Mouse (Mus musculus): ENCODE data around the gene Gm49661. TPM values are rescaled to one million over a fixed set of nuclear protein-coding genes. Genes with fewer than 3 reads are reported as not detected.

The Gm49661 gene
- polyA plus RNA-seq, 1 experiment from 2014 or later: not detected

DNA sequence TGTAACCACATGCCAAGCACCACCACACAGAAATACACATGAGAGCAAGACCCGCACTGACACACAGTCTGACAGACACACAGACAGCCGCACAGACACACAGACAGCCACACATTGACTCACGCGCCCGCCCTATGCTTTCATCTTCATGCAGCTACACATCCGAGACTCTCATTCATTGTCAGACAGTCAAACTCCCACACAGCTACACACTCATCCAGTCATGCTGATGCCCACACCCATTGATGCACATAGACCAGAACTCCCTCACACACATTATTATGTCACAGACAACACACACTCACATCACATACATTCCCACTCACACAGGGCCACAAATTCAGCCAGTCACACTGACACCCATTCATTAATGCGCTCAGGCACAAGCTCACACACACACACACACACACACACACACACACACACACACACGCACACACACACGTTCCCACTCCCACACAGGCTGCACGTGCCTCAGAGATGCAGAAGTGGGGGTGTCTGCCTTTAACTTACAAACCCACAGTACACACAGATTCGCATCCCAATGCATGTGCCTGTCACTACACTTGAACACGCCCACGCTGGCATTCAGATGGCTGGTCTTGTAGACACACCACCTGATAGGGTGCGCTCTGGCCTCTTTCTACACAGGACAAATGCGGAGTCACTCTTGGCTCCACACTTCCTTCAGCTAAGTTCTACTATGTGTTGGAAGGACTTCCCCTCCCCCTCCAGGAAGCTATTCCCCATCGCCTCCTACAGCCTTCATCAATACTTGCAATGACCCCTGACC is 35.3 kb downstream of the Gm49661 start:
- Histone ChIP-seq H3K27me3 (ENCODE audit: poor library complexity, severe bottlenecking) (peaks cover 92% of the 10 kb centered on the region), H3K36me3 (replicated peaks) (no peaks in the 10 kb centered on the region), H3K4me3 (no peak overlapping the region; the same call in 1 of the 2 replicates), H3K27ac (no peak overlapping the region), H3K9me3 (no peaks in the 10 kb centered on the region), H3K4me1 (peaks cover 44% of the 10 kb centered on the region)
- WGBS: 87% methylated on average over 16 of the region's 16 CpGs
- no peak for DNase-seq (ENCODE audit: extremely low spot score, low spot score)

DNA sequence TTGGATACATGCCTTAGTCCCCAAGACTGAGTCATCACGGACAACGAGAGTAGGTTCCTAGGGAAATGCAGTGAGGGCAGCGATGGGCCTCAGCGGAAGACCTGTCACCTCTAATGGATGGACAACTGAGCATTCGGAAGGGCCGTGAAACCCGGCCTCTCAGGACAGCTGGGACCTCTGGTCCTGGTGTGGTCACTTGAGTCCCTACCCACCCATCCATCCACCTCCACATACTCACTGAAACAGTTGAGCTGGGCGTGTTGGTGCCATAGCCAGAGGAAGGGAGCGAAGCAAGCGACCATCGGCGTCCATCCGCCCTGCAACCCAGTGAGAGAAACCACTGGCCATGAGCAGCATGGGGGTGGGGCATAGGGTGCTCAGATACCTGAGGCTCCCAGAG is 38.7 kb downstream of the Gm49661 start:
- DNase-seq (ENCODE audit: extremely low spot score, low spot score): no peak
- Histone ChIP-seq H3K36me3 (replicated peaks) (no peaks in the 10 kb centered on the region), H3K27ac (no peak overlapping the region), H3K27me3 (ENCODE audit: poor library complexity, severe bottlenecking) (peaks cover 79% of the 10 kb centered on the region), H3K4me1 (peaks cover 33% of the 10 kb centered on the region), H3K9me3 (no peaks in the 10 kb centered on the region), H3K4me3 (no peak overlapping the region)
- 90% methylated on average over 13 of the region's 13 CpGs for WGBS

DNA sequence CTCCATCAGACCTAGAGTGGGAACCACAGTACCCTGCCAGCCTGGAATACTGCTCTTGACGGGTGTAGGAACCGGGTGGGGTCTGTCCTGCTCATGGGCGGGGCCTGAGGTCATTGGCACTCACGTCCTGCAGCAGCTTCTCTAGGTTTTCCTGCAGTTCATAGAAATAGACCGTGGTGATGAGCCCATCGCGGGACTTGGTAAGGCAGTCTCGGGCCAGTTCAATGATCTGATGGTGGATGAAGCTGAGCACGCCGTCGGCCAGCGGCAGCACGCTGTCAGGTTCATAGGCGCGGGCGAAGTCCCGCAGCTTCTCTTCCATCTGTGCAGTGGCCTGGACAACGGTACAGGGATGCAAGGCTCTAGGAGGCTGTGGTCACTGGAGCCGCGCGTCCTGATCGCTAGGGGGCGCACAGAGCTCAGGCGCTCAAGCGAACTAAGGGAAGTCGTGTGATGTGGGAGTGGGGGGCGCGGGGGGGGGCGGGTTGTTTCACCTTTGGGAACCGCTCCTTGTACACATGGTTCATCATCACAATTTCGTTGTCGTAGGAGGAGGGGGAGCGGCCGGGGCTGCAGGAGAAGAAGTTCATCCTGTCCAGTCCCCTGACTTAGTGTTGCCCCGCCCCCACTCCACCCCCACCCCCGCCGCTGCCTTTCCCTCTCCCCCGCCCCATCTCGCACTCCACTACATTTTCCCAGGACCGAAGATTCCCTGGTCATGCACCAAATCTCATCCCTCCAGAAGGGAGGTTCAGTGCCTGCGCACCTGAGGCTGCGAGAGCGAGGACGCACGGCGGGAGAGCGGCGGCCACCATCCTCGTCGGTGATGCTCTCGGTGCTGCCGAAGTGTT is 40.6 kb downstream of the Gm49661 start:
- no peaks in the 10 kb centered on the region for H3K9me3 ChIP-seq
- H3K36me3 ChIP-seq (replicated peaks): no peaks in the 10 kb centered on the region
- peaks cover 70% of the 10 kb centered on the region for H3K27me3 ChIP-seq (ENCODE audit: poor library complexity, severe bottlenecking)
- 3% methylated on average over 52 of the region's 52 CpGs for WGBS
- peak overlapping the region; percentile 62 for H3K27ac ChIP-seq
- peak overlapping the region; percentile 59 for H3K4me3 ChIP-seq
- DNase-seq (ENCODE audit: extremely low spot score, low spot score): peak; percentile 80
- peaks cover 15% of the 10 kb centered on the region for H3K4me1 ChIP-seq

DNA sequence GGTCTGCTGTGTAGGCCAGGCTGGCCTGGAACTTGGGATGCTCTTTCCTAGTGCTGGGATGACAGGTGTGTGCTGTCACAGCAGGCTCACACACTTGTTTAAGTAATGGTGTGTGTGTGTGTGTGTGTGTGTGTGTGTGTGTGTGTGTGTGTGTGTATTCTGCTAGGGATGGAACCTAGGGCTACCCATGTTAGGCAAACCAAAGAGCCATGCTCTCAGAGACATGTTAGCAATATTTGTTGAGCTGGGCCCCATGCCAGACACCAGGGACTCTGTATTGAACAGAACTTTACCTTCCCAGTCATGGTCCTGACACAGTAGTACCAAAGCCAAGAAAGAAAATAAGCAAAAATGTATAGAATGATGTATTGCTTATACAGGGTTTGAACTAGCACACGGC is 41.7 kb downstream of the Gm49661 start:
- H3K27ac ChIP-seq: no peak overlapping the region
- peaks cover 15% of the 10 kb centered on the region for H3K4me1 ChIP-seq
- no peak for DNase-seq (ENCODE audit: extremely low spot score, low spot score)
- no peak overlapping the region for H3K4me3 ChIP-seq
- H3K9me3 ChIP-seq: no peaks in the 10 kb centered on the region
- H3K27me3 ChIP-seq (ENCODE audit: poor library complexity, severe bottlenecking): peaks cover 69% of the 10 kb centered on the region
- H3K36me3 ChIP-seq (replicated peaks): no peaks in the 10 kb centered on the region
- WGBS: 98% methylated on average over 1 of the region's 1 CpGs

- peaks cover 15% of the 10 kb centered on the region for H3K4me1 ChIP-seq
- no peak overlapping the region for H3K27ac ChIP-seq
- H3K4me3 ChIP-seq: no peak overlapping the region
- DNase-seq (ENCODE audit: extremely low spot score, low spot score): no peak
- H3K36me3 ChIP-seq (replicated peaks): no peaks in the 10 kb centered on the region; the same call in 1 of the 2 replicates
- H3K27me3 ChIP-seq (ENCODE audit: poor library complexity, severe bottlenecking): peaks cover 50% of the 10 kb centered on the region
- no peaks in the 10 kb centered on the region for H3K9me3 ChIP-seq
- 82% methylated on average over 7 of the region's 7 CpGs for WGBS
These were observed 43.7 kb downstream of the Gm49661 start for GRCm38 (mm10) chr8:84925557-84925956.

GRCm38 (mm10) chr8:84921596-84921995 is 47.6 kb downstream of the Gm49661 start:
- Histone ChIP-seq H3K36me3 (replicated peaks) (peaks cover 3% of the 10 kb centered on the region; the same call in 1 of the 2 replicates), H3K27me3 (ENCODE audit: poor library complexity, severe bottlenecking) (peaks cover 42% of the 10 kb centered on the region), H3K27ac (no peak overlapping the region), H3K4me3 (no peak overlapping the region), H3K9me3 (no peaks in the 10 kb centered on the region), H3K4me1 (peaks cover 6% of the 10 kb centered on the region)
- 80% methylated on average over 2 of the region's 2 CpGs for WGBS
- no peak for DNase-seq (ENCODE audit: extremely low spot score, low spot score)

- Histone ChIP-seq H3K27ac (no peak overlapping the region), H3K36me3 (replicated peaks) (peaks cover 8% of the 10 kb centered on the region; the same call in 1 of the 2 replicates), H3K4me3 (no peak overlapping the region), H3K9me3 (peaks cover 4% of the 10 kb centered on the region; the same call in 1 of the 2 replicates), H3K27me3 (ENCODE audit: poor library complexity, severe bottlenecking) (peaks cover 58% of the 10 kb centered on the region), H3K4me1 (peaks cover 9% of the 10 kb centered on the region)
- no peak for DNase-seq (ENCODE audit: extremely low spot score, low spot score)
- WGBS: 96% methylated on average over 15 of the region's 15 CpGs
These were observed 50.6 kb downstream of the Gm49661 start for GRCm38 (mm10) chr8:84918646-84919045.

DNA sequence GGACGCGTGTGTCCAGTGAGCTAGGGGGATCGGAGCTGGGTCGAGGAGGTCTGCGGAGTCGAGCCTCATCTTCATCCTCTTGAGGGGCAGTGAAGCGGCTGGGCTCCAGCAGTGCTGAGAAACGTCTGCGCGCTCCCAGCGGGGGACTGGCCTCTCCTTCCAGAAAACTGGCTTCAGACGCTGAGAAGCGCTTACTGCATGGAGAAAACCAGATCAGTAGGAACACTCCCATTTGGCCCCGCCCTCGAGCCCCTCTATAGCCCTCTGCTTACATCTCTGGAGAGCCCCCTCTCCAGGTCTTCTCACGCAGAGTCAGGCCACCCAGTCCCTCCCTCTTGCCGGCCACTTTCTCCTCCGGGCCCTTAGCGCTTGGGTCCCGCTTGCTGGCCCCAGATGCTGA is 51.5 kb downstream of the Gm49661 start:
- no peak for DNase-seq (ENCODE audit: extremely low spot score, low spot score)
- H3K36me3 ChIP-seq (replicated peaks): peaks cover 8% of the 10 kb centered on the region; the same call in 1 of the 2 replicates
- 38% methylated on average over 20 of the region's 20 CpGs for WGBS
- peaks cover 4% of the 10 kb centered on the region; the same call in 1 of the 2 replicates for H3K9me3 ChIP-seq
- peak overlapping the region; percentile 11; the same call in 1 of the 2 replicates for H3K4me3 ChIP-seq
- H3K27ac ChIP-seq: no peak overlapping the region
- peaks cover 18% of the 10 kb centered on the region for H3K4me1 ChIP-seq
- H3K27me3 ChIP-seq (ENCODE audit: poor library complexity, severe bottlenecking): peaks cover 64% of the 10 kb centered on the region

Small RNA genes lying within 50 kb of the gene (microRNA-seq; reads per million reads assigned to microRNA genes)
- gene Gm24197: not detected

Other genes with a start within 250 kb of the Gm49661 start
- 1.3 and 2.1 TPM in 2 replicates for gene G430095P16Rik, start 246.4 kb downstream of the Gm49661 start, polyA plus RNA-seq (2016; fragmentation: Nextera tagmentation; extraction: Ambion mirVana)
- 0.46 and 1.8 TPM in 2 replicates for gene Nfix, start 169.1 kb downstream of the Gm49661 start, polyA plus RNA-seq (2016; fragmentation: Nextera tagmentation; extraction: Ambion mirVana)
- 2.9 and 3.5 TPM in 2 replicates for gene Dand5, start 146.6 kb downstream of the Gm49661 start, polyA plus RNA-seq (2016; fragmentation: Nextera tagmentation; extraction: Ambion mirVana)
- 49.1 and 49.6 TPM in 2 replicates for gene Gadd45gip1, start 137.9 kb downstream of the Gm49661 start, polyA plus RNA-seq (2016; fragmentation: Nextera tagmentation; extraction: Ambion mirVana)
- gene Rad23a, start 128.8 kb downstream of the Gm49661 start, polyA plus RNA-seq (2016; fragmentation: Nextera tagmentation; extraction: Ambion mirVana): 130 and 137 TPM in 2 replicates
- 735 and 764 TPM in 2 replicates for gene Calr, start 122.5 kb downstream of the Gm49661 start, polyA plus RNA-seq (2016; fragmentation: Nextera tagmentation; extraction: Ambion mirVana)
- 143 and 144 TPM in 2 replicates for gene Farsa, start 112.4 kb downstream of the Gm49661 start, polyA plus RNA-seq (2016; fragmentation: Nextera tagmentation; extraction: Ambion mirVana)
- gene Syce2, start 97.3 kb downstream of the Gm49661 start, polyA plus RNA-seq (2016; fragmentation: Nextera tagmentation; extraction: Ambion mirVana): 91.1 and 92.7 TPM in 2 replicates
- 44.6 and 49.6 TPM in 2 replicates for gene Gcdh, start 75.5 kb downstream of the Gm49661 start, polyA plus RNA-seq (2016; fragmentation: Nextera tagmentation; extraction: Ambion mirVana)
- gene Klf1, start 67.5 kb downstream of the Gm49661 start, polyA plus RNA-seq (2016; fragmentation: Nextera tagmentation; extraction: Ambion mirVana): 18.3 and 24.3 TPM in 2 replicates
- 7.9 and 9.2 TPM in 2 replicates for gene Dnase2a, start 60.9 kb downstream of the Gm49661 start, polyA plus RNA-seq (2016; fragmentation: Nextera tagmentation; extraction: Ambion mirVana)
- gene Mast1, start 32.1 kb downstream of the Gm49661 start, polyA plus RNA-seq (2016; fragmentation: Nextera tagmentation; extraction: Ambion mirVana): 2.6 and 3.8 TPM in 2 replicates
- 1.3 and 1.8 TPM in 2 replicates for gene Rtbdn, start 22.4 kb downstream of the Gm49661 start, polyA plus RNA-seq (2016; fragmentation: Nextera tagmentation; extraction: Ambion mirVana)
- 1,199 and 1,255 TPM in 2 replicates for gene Prdx2, start 154 bp upstream of the Gm49661 start, polyA plus RNA-seq (2016; fragmentation: Nextera tagmentation; extraction: Ambion mirVana)
- 163 and 173 TPM in 2 replicates for gene Rnaseh2a, start 334 bp upstream of the Gm49661 start, polyA plus RNA-seq (2016; fragmentation: Nextera tagmentation; extraction: Ambion mirVana)
- 3.8 and 4.0 TPM in 2 replicates for gene Junb, start 9.3 kb upstream of the Gm49661 start, polyA plus RNA-seq (2016; fragmentation: Nextera tagmentation; extraction: Ambion mirVana)
- gene Hook2, start 21.2 kb upstream of the Gm49661 start, polyA plus RNA-seq (2016; fragmentation: Nextera tagmentation; extraction: Ambion mirVana): 18.3 and 19.0 TPM in 2 replicates
- gene Best2, start 45.1 kb upstream of the Gm49661 start, polyA plus RNA-seq (2016; fragmentation: Nextera tagmentation; extraction: Ambion mirVana): not detected in 2 replicates
- gene Asna1, start 55.8 kb upstream of the Gm49661 start, polyA plus RNA-seq (2016; fragmentation: Nextera tagmentation; extraction: Ambion mirVana): 164 and 166 TPM in 2 replicates
- 123 and 142 TPM in 2 replicates for gene Trir, start 57.4 kb upstream of the Gm49661 start, polyA plus RNA-seq (2016; fragmentation: Nextera tagmentation; extraction: Ambion mirVana)
- gene Tnpo2, start 67.5 kb upstream of the Gm49661 start, polyA plus RNA-seq (2016; fragmentation: Nextera tagmentation; extraction: Ambion mirVana): 31.5 and 33.2 TPM in 2 replicates
- 22.9 and 26.3 TPM in 2 replicates for gene Fbxw9, start 90.6 kb upstream of the Gm49661 start, polyA plus RNA-seq (2016; fragmentation: Nextera tagmentation; extraction: Ambion mirVana)
- not detected in 2 replicates for gene Gm5741, start 98.5 kb upstream of the Gm49661 start, polyA plus RNA-seq (2016; fragmentation: Nextera tagmentation; extraction: Ambion mirVana)
- 67.2 and 68.5 TPM in 2 replicates for gene Dhps, start 102.3 kb upstream of the Gm49661 start, polyA plus RNA-seq (2016; fragmentation: Nextera tagmentation; extraction: Ambion mirVana)
- 139 and 142 TPM in 2 replicates for gene Wdr83os, start 111.3 kb upstream of the Gm49661 start, polyA plus RNA-seq (2016; fragmentation: Nextera tagmentation; extraction: Ambion mirVana)
- 58.4 and 63.3 TPM in 2 replicates for gene Wdr83, start 111.9 kb upstream of the Gm49661 start, polyA plus RNA-seq (2016; fragmentation: Nextera tagmentation; extraction: Ambion mirVana)
- 21.9 and 24.1 TPM in 2 replicates for gene Man2b1, start 113.8 kb upstream of the Gm49661 start, polyA plus RNA-seq (2016; fragmentation: Nextera tagmentation; extraction: Ambion mirVana)
- 1.3 and 1.9 TPM in 2 replicates for gene Zfp791, start 153.7 kb upstream of the Gm49661 start, polyA plus RNA-seq (2016; fragmentation: Nextera tagmentation; extraction: Ambion mirVana)
- not detected in 2 replicates for gene Cks1brt, start 182.5 kb upstream of the Gm49661 start, polyA plus RNA-seq (2016; fragmentation: Nextera tagmentation; extraction: Ambion mirVana)